Mouse (Mus musculus): ENCODE measurements around the gene Zbtb20.

GRCm38 (mm10) chr16:43428955-43429354 lies 553.3 kb downstream of the Zbtb20 start:
- TF ChIP-seq CTCF (IDR thresholded peaks at IDR 0.05; ENCODE audit: extremely low read depth, insufficient read length, insufficient replicate concordance, low read depth, low read length) = no peak
- no peak for TF ChIP-seq POLR2A (IDR thresholded peaks at IDR 0.05; ENCODE audit: low read depth, low read length)

Measured in small intestine, adult 2 months (tissue).